Mouse (Mus musculus) adipocyte (in vitro differentiated cells): ENCODE data around the gene Flrt2.

Experiments used
- DNase-seq: peaks from one replicate; pipeline ENCODE4 v3.0.0-alpha.2; 2016; ENCODE audit warnings: low spot score

Flrt2 gene

GRCm38 (mm10) chr12:95737571-95737970 lies 45.5 kb downstream of the Flrt2 start:
- DNase-seq = no peak

GRCm38 (mm10) chr12:95738031-95738430 lies 46.0 kb downstream of the Flrt2 start:
- DNase-seq = no peak

- no peak for DNase-seq
Observed at GRCm38 (mm10) chr12:95738491-95739135, 46.6 kb downstream of the Flrt2 start.

GRCm38 (mm10) chr12:95739739-95740138 lies 47.7 kb downstream of the Flrt2 start:
- DNase-seq = no peak

- no peak for DNase-seq
Observed at GRCm38 (mm10) chr12:95741296-95741695, 49.3 kb downstream of the Flrt2 start.

- no peak for DNase-seq
Observed at GRCm38 (mm10) chr12:95744307-95744706, 52.3 kb downstream of the Flrt2 start.

GRCm38 (mm10) chr12:95746856-95747579 lies 55.0 kb downstream of the Flrt2 start:
- peak; percentile 44 for DNase-seq

GRCm38 (mm10) chr12:95748760-95749159 lies 56.7 kb downstream of the Flrt2 start:
- DNase-seq = no peak

- peak; percentile 21 for DNase-seq
Observed at GRCm38 (mm10) chr12:95749248-95749647, 57.2 kb downstream of the Flrt2 start.

- DNase-seq = no peak
Observed at GRCm38 (mm10) chr12:95759212-95759746, 67.3 kb downstream of the Flrt2 start.

GRCm38 (mm10) chr12:95765255-95765654 lies 73.2 kb downstream of the Flrt2 start:
- DNase-seq = no peak

- DNase-seq = no peak
Observed at GRCm38 (mm10) chr12:95769041-95769440, 77.0 kb downstream of the Flrt2 start.

- DNase-seq = no peak
Observed at GRCm38 (mm10) chr12:95770251-95770650, 78.2 kb downstream of the Flrt2 start.

GRCm38 (mm10) chr12:95790146-95790545 lies 98.1 kb downstream of the Flrt2 start:
- DNase-seq = no peak

GRCm38 (mm10) chr12:95816660-95817059 lies 124.6 kb downstream of the Flrt2 start:
- DNase-seq = peak; percentile 2
